Mouse (Mus musculus) CD4-positive, CD25-positive, alpha-beta regulatory T cell, adult 4 months (primary cell): ENCODE measurements around the gene Ip6k1. TPM values are rescaled to one million over a fixed set of nuclear protein-coding genes. Genes with fewer than 3 reads are reported as not detected.
A peak's percentile ranks its signal among the peaks of the same experiment; 100 is the strongest.

Experiments
- ATAC-seq: one replicate; pipeline ENCODE4 v1.8.0; 2017
- polyA plus RNA-seq, 2 experiments: library from polyadenylated mRNA; unstranded; fragments of 100-300 nt; shearing (Covaris generic); gene quantifications; one replicate each; pipeline ENCODE4 v1.2.1; 2017

Gene Ip6k1
- polyA plus RNA-seq, 2 experiments from 2014 or later, result 65.9 to 118 TPM

DNA sequence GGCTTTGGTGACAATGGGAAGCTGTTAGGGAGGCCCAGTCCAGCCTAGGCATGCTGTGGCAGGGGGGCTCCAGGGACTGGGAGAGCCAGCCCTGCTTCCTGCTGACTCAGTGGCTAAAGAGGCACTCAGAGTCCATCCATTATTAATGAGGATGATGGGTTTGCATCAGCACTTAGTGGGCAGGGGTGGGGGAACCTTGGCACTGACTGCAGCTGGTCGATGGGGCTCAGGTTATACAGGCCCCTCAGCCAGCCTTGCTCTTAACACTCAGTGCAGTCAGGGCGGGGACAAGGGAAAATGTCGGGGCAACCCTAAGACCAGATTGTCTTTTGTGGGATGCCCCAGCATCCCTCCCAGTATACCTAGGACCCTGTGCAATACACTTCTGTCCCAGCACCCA is 59.8 kb downstream of the Ip6k1 start:
- no peak for ATAC-seq

DNA sequence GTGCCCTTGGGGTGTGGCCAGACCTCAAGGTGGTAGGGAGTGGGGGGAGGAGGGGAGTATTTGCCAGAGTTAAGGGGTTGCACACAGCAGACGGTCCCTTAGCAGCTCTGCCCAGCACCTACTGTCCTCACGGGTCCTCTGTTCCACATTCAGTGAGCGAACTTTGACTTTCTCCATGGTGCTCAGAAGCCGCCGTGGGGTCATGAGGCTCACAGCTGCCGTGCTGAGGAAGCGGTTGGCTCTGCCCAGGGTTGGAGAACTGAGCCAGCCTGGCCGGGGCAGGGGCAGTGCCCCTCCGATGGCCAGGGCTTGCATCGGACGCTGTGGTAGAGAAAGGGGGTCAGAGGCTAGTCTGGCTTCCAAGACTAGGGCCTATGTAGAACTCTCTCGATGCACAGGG is 61.1 kb downstream of the Ip6k1 start:
- ATAC-seq, result no peak

DNA sequence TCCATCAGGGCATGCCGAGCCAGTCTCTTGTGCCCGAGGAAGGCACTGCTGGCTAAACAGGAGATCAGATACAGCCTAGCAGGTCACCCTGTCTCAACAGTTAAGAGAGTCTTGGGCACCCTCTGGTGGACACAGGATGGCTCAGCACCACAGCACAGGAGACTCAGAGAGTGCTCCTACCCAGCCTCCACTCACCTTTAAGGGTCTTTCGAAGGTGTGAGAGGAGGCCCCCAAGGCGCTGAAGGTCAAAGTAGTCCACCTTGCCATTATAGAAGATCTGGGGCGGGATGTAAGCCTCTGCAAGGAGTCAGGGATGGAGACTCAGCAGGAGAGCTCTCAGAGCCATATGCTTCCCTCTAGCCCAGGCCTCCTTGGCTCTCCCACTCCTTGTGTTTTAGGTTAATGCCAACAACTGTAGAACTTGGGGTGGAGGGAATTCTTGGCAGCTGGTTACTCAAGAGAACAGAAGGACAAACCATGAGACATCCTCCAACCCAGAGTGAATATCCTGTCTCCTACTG is 63.2 kb downstream of the Ip6k1 start:
- peak; percentile 57 for ATAC-seq

DNA sequence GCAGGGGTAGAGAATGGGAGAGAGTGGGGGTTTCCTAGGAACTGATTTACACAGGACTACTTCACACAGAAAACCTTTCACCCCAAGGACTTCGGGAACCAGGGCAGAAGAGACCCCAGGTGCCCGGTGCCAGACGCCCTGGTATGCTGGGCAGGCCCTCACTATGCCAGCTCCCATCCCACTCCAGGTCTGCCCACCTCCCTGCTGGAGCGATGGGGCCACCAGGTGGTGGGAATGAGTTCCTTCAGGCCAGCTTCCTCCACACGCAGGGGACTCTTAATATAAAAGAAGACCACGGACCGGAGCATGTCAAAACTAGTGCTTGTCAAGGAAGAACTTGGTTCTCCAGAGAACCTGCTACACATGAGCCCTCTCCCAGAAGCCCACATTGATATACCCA is 64.9 kb downstream of the Ip6k1 start:
- ATAC-seq, result no peak

DNA sequence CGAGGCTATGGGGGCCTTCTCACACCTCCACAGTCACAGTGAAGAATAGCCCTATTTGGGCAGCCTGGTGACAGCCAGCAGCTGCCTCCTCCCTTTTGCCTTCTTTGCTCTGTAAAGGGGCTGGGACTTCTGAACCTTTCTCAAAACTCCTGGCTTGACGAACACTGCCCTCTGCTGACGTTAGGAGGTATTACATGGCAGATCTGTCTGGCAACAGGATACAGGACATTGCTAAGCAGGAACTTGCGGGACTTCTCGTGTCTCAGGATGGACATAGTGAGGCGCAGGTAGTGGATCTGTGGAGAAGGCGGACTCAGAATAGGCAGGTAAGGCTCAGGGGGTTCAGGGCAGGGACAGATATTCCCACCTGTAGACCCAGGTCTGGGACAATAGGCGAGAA is 65.6 kb downstream of the Ip6k1 start:
- ATAC-seq, result peak; percentile 72

DNA sequence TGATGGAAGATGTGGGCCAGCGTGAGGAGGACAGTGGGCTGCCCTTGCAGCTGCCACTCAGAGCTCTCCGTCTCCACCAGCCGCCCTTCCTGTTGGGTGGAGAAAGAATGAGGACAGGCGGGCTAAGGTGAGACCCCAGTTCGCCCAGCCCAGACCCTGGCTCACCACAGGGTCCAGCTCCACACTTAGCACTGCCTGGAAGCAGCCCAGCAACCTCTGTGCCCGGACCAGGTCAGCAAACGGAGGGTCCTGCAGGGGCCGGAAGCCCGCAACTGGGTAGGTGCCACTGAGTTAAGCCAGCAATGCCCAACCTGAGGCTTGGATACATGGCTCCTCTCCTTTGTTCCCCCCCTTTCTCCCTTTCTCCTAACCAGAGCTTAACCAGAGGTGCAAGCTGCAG is 66.7 kb downstream of the Ip6k1 start:
- no peak for ATAC-seq

DNA sequence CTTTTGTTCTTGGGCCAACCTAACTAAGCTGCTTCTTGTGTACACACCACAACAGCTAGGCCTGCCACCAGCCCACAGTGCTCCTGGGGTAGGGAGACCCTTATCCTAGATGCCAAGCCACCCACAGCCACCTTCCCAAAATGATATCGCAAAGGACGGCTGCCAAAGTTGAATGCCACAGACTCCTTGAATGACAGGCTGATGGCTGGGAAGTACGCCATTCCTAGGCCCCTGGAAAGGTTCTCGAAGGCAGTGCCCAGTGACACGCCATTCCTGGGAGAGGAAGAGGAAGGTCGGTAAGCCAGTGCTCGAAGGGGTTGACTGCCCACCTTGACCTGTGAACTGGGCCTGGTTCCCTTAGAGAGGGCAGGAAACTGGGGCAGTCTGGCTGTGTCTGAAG is 67.2 kb downstream of the Ip6k1 start:
- ATAC-seq, result no peak

DNA sequence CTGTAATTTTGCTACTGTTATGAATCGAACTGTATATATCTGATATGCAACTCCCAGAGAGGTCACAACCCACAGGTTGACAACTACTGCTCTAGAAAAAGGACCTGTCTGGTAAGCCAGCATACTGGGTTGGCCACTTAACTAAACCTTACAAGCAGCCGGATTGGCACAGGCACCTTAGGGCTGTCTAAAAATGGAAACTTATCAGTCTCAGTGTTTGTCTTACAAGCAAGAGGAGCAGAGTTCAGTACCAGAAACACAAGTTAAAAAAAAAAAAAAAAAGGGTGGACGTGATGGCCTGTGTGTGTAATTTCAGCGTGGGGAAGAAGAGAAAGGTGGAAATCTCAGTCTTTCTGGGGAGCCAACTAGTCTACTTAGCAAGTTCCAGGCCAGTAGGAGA is 69.5 kb downstream of the Ip6k1 start:
- no peak for ATAC-seq

DNA sequence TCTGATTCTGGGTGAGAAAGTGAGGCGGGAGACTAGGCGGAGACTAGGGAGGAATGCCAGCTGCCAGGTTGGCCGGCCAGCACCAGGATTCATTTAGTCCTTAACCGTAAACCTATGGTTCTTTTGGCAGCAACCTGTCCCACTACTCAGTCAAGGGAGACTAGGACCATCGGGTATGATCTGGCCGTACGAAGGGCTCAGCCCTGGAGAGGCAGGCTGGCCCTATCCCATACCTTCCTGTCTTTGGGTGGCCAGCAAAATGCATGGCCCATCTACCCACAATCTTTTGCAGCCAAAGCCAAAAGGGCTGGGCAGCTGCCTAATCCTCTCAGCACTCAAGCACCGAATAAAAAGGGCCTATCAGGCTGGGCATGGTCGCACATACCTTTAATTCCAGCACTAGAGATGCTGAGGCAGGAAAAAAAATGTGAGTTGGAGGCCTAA is 70.2 kb downstream of the Ip6k1 start:
- ATAC-seq, result no peak

DNA sequence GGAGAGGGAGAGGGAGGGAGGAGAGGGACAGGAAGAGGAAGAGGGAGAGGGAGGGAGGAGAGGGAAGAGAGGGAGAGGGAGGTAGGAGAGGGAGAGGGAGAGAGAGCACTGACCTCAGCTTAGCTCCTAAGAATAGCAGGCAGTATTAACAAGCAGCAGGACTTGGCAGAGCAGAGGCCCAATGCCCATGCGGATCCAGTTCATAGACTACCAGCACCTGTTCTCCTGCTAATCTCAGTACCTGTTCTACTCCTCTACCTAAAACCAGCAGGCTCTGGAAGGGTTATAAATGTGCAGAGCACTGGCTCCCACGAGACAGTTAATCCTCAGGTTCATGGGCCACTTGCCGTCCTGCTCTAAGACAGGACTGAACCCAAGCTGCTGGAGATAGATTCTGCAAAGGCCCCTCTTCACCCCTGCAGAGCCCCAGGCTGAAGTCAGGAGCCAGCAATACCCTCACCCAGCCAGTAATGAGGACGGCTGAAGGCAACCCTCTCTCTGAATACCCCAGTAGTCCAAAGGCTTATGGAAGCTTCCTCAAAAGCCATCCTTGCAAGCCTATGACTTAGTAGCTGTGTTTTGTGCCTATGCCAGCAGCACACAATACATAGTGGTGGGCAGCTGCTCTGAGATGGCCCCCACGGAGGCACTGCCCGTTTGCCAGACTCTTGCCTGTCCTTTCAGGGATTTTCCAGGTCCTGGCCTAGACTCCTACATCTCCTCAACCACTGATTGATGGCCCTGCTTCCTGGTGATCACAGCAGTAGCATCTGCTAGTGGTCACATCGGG is 71.0 kb downstream of the Ip6k1 start:
- no peak for ATAC-seq

DNA sequence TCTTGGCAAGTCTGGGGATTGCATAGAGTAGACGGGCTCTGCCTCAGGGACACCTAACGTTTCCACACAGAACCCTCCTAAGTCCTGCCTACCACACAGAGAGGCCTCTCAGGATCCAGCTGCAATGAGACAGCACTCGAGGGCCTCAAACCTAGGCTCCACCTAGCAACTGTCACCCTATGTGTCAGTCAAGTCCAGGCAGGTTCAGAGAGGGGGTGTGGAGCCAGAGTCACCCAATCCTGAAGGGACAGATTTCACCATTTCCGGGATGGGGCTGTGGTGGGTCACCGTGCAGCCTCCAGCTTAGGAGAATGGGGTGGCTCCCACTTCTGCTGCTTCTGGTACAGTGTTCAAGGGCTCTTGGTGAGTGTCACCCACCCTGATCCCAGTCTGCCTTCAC is 77.9 kb downstream of the Ip6k1 start, which contains the start of gene Mst1:
Mst1 (plus strand) TSS at position 269 of the 400 bp plus-strand sequence.
- ATAC-seq, result no peak

DNA sequence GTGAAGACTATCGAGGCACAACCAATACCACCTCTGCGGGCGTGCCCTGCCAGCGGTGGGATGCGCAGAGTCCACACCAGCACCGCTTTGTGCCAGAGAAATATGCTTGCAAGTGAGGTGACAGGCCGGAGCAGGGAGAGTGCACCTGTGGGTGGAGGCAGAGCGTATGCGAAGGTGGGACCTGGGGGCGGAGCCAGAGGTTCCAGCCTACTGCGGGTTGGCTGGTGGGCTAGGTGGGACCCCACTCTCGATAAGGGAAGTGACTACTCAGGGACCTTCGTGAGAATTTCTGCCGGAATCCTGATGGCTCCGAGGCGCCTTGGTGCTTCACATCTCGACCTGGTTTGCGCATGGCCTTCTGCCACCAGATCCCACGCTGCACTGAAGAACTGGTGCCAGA is 80.2 kb downstream of the Ip6k1 start:
- ATAC-seq, result no peak

DNA sequence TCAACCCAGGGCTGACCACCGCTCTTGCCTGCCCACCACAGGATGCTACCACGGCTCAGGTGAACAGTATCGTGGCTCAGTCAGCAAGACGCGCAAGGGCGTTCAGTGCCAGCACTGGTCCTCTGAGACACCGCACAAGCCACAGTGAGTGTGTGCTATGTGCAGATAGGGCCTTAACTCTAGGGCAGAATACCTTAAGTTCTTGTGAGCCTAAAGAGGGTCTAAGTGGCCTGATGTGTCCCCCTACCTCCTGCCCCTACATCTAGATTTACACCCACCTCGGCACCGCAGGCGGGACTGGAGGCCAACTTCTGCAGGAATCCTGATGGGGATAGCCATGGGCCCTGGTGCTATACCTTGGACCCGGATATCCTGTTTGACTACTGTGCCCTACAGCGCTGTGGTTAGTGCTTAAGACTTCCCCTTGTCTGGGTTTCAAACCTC is 80.7 kb downstream of the Ip6k1 start, which contains the start of gene Rnf123:
Rnf123 (minus strand) TSS at position 359 of the 444 bp plus-strand sequence.
- ATAC-seq, result peak; percentile 84

DNA sequence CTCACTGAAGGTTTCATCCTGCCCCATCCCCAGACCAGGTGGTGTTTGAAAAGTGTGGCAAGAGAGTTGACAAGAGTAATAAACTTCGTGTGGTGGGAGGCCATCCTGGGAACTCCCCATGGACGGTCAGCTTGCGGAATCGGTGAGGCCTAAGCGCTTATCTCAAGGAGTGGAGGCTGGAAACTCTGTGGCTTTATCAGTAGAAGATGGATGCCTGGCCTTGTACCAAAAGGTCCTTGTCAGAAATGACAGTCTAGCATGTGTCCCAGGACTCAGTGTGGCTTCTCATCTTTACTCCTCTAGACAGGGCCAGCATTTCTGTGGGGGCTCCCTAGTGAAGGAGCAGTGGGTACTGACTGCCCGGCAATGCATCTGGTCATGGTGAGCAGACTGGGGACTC is 81.3 kb downstream of the Ip6k1 start:
- ATAC-seq, result no peak

DNA sequence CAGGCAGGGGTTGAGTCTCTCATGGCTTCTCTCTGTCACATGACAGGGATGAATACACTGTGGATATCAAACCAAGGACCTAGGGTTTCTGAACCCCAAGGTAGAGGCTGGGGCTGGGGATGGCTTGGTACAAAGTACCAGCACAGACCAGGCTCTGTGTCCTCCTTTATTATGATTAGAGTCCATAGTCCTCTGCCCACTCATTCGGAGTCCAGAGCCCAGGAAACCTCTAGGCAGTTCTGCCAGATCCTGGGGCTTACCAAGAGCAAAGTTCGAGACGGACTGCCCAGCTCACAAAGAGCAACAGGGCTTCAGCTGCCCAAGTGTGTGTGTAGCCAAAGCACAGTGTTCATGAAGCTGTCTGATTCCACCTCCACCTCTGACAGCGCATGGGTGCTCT is 83.0 kb downstream of the Ip6k1 start:
- no peak for ATAC-seq

DNA sequence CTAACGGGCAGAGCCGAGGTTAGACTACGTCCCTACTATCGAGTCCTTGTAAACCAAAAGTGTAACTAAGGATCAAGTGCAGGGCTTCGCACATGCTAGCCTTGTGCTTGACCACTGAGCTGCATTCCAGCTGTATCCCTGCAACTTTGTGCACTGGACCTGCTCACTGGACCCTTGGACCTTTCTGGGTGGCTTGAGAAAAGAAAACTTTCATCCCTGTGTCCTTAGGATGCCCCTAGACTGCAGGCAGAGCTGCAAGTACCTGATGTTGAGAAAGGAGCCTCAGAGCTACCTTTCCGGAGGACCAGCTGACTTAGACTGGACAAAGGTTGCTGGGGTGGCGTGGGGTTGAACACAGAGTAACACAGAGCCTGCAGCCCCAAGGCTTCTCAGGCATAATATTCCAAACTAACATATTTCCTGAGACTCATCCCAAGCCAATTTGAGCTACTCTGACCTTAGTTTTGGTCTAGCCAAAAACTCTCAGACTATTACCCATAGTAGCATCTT is 88.4 kb downstream of the Ip6k1 start:
- no peak for ATAC-seq

DNA sequence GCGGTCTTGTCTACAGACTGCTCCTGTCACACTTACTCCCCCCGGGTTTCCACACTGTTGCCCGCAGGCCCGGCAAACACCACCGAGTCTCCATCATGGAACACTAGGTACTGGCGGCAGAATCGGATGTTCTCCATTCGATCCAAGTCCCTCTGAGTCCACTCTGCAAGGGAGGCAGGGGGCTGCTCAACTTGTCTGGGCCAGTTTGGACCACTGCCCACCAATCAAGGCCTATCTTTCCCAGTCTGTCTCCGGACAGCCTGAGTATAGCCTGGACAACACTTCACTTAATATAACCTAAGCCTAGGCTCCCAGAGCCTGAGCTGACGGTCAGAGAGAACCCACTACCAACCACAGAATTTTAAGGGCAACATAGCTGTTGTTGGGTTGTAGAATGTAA is 91.3 kb downstream of the Ip6k1 start:
- no peak for ATAC-seq

DNA sequence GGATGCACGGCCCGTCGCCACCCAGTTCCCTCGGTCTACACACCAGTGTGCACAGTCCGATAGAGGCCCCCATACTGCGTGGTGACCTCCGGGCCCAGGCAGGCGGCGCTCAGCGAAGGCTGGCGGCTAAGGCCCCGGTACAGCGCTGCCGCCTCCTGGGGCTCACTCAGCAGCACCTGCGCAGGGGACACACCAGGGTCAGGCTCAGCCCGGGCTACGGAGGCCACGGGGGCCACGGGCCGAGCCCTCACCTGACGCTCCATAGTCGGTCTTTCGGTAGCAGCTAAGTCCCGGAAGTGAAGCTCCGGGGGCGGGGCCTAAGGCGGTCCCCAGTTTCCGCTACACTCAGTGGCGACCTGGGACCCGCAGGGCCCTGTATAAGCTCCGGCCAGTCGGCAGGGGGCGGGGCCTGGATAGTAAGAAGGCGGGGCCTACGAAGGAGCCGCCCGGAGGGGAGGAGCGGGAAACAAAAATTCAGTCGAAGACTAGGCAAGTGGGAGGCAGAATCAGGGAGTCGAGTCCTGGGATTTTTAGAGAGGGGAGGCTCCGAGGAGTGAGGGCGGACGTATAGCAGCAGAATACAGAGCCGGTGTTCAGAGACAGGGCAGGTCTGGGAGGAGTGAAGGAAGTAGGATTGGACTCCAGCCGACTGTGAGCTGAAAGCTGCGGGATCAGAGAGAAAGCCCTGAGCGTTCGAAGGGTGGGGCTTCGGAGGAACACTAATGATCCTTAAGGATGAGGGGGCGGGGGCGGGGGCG is 92.1 kb downstream of the Ip6k1 start, which contains the start of gene Apeh:
Apeh (minus strand) TSS at position 423 of the 758 bp plus-strand sequence.
- peak; percentile 95 for ATAC-seq

DNA sequence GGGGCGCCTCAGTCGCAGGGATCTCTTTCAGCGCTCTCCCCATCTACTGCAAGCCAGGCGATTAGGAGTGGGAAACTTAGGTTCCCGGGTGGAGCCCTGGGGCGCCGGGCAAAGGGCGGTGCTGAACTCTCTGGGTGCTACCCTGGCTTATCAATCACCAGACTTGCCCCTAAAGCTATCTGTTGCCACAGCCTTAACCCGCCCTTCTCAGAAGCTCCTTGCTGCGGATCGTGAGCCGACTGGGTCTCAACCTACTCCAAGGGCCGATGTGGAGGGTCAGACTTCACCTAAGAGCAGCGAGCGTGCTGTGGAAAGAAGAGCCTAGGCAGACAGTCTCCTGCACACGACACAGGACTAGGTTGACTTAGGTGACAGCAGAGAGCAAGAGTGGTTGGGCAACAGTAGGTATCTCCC is 92.7 kb downstream of the Ip6k1 start:
- no peak for ATAC-seq

DNA sequence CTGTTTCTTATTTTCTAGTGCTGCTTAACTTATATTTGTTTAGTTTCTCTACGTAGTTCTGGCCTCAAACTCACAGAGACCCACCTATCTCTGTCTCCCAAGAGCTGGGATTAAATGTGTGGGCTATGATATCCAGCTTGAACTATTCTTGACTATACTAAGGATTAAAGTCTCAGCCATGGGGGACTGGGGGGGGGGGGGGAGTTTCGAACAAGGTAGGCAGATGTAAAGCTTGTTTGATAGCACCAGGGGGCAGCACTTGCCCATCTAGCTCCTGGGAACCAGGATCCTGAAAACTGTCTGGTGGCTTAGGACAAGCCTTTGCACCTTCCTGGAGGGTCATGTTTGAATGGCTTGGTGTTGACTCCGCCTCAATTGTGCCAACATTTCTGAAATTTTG is 93.2 kb downstream of the Ip6k1 start:
- peak; percentile 38 for ATAC-seq

DNA sequence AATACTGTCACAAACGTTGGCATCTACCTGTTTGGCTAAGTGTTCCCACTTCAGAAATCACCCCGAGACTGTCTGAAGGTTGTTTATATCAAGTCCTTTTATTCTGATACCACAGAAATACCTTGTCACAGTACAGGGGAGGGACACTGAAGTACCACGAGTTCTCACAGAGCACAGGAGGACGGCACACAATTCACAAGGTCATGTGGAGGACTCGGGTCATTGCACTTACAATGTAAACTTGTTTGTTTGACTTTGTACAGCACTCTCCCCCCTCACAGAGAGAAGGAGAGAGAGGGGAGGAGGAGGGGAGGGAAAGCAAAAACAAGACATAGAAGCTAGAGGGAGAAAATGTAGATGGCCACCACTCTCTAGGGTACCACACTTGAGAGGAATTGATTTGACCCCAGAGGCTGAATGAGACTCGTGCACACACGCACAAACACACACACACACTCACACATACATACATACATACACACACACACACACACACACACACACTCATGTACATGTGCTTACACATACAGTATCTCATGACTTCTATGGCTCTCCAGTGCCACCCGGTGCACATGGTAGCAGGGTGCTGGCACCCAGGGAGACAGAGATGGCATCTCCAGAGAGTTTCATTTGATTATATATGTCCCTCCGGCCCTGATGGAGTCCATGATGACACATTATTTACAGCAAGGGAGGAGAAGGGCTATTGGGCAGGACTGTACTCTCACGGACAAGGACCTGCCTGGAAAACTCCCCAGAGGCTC is 93.8 kb downstream of the Ip6k1 start:
- ATAC-seq, result no peak
